8 mouse cellular contexts compared by ENCODE assay signal in genomic region chr9:37147359-37147685, GRCm38 (mm10). TPM values are rescaled to one million over a fixed set of nuclear protein-coding genes. Genes with fewer than 3 reads are reported as not detected.
A peak's percentile ranks its signal among the peaks of the same experiment; 100 is the strongest.
DNase-seq lines count a peak whose midpoint lies in the region; ATAC-seq and TF ChIP-seq lines count a peak whose summit lies in the region.

TSS of gene Pknox2 (minus strand) at chr9:37147407.

- dilution Hi-C loops in CH12.LX (cut with MboI; ENCODE audit: extremely low pct_ligation_motif_present, extremely low pct_unique_long_range_greater_than_20kb, low sequenced_read_pairs), result no loop called here

- no peak for TF ChIP-seq POLR2A in CH12.LX (IDR thresholded peaks at IDR 0.05; ENCODE audit: low read depth, low read length)
- no peak for TF ChIP-seq POLR2A in olfactory bulb, adult 2 months (IDR thresholded peaks at IDR 0.05; ENCODE audit: insufficient read depth, low read depth, low read length)

- in situ Hi-C loops in CH12.LX (cut with MboI; ENCODE audit: low pct_ligation_motif_present, low pct_unique_long_range_greater_than_20kb, low sequenced_read_pairs), result no loop called here

- no peak within 1 kb of the TSS for H3K27ac ChIP-seq in CH12.LX (ENCODE audit: insufficient read depth, low read depth)
- 0 out of 2 replicates have a peak within 1 kb of the TSS, but pooled peaks have one; percentile 18 for H3K27ac ChIP-seq in brown adipose tissue, adult 24 weeks (replicated peaks; ENCODE audit: low read depth, low read length)
- peak within 1 kb of the TSS; percentile 98 for H3K27ac ChIP-seq in forebrain, embryonic 16.5 days (ENCODE audit: low read length)
- peak within 1 kb of the TSS; percentile 48; the same call in 1 of the 2 replicates for H3K27ac ChIP-seq in liver, postnatal 0 days (ENCODE audit: low read depth)
- peak within 1 kb of the TSS; percentile 97 for H3K27ac ChIP-seq in olfactory bulb, adult 2 months (ENCODE audit: insufficient read depth, low read depth, low read length)

- H3K9ac ChIP-seq in CH12.LX (ENCODE audit: insufficient read depth, low read depth), result no peak within 1 kb of the TSS
- peak within 1 kb of the TSS; percentile 85 for H3K9ac ChIP-seq in forebrain, embryonic 16.5 days (replicated peaks; ENCODE audit: low read depth, low read length)
- H3K9ac ChIP-seq in liver, postnatal 0 days (replicated peaks), result peak within 1 kb of the TSS; percentile 59

- under 1% methylated on average over 10 of the region's 13 CpGs for WGBS in forebrain, embryonic 16.5 days
- WGBS in liver, postnatal 0 days (ENCODE audit: insufficient replicate concordance), result 6% methylated on average over 6 of the region's 13 CpGs
- WGBS in olfactory bulb, adult 2 months, result 2% methylated on average over 9 of the region's 13 CpGs

- intact Hi-C loops in heart, postnatal 14 days (cut with DNase I), result loop anchor here (1.0 to 5.0 kb wide), 5 partner anchors 60 to 250 kb away; no protein-coding TSS in a partner anchor

- peak within 1 kb of the TSS; percentile 29; the same call in 1 of the 2 replicates for H3K4me2 ChIP-seq in CH12.LX (ENCODE audit: insufficient read depth, low read depth, poor library complexity, severe bottlenecking)
- H3K4me2 ChIP-seq in forebrain, embryonic 16.5 days (ENCODE audit: low read length), result peak within 1 kb of the TSS; percentile 51
- peak within 1 kb of the TSS; percentile 87 for H3K4me2 ChIP-seq in liver, postnatal 0 days (ENCODE audit: low read depth, low read length)

- H3K9me3 ChIP-seq in CH12.LX (replicated peaks; ENCODE audit: low read length), result no peaks in the 10 kb centered on the region
- no peaks in the 10 kb centered on the region for H3K9me3 ChIP-seq in forebrain, embryonic 16.5 days (ENCODE audit: control insufficient read depth, low read length)
- H3K9me3 ChIP-seq in liver, postnatal 0 days (ENCODE audit: low read length), result no peaks in the 10 kb centered on the region

- H3K27me3 ChIP-seq in CH12.LX (replicated peaks), result peaks cover 17% of the 10 kb centered on the region
- 0 out of 2 replicates have a peak, but pooled peaks cover 2% of the 10 kb centered on the region for H3K27me3 ChIP-seq in forebrain, embryonic 16.5 days (replicated peaks; ENCODE audit: control insufficient read depth, insufficient read depth, low read length)
- peaks cover 52% of the 10 kb centered on the region for H3K27me3 ChIP-seq in liver, postnatal 0 days (ENCODE audit: insufficient read depth, low read length)

- H3K4me1 ChIP-seq in CH12.LX (ENCODE audit: control insufficient read depth in 1 of 2, insufficient read depth in 2 of 2), result no peaks in the 10 kb centered on the region; a peak in 1 of 4 replicates
- no peaks in the 10 kb centered on the region for H3K4me1 ChIP-seq in brown adipose tissue, adult 24 weeks (ENCODE audit: control insufficient read depth, insufficient read depth, insufficient read length, low read length)
- peaks cover 20% of the 10 kb centered on the region for H3K4me1 ChIP-seq in forebrain, embryonic 16.5 days (replicated peaks; ENCODE audit: control insufficient read depth, insufficient read depth, low read length)
- H3K4me1 ChIP-seq in liver, postnatal 0 days (ENCODE audit: insufficient read depth), result peaks cover 10% of the 10 kb centered on the region; the same call in 1 of the 2 replicates
- peaks cover 17% of the 10 kb centered on the region for H3K4me1 ChIP-seq in olfactory bulb, adult 2 months (ENCODE audit: control insufficient read depth, insufficient read depth, low read length)

- no peaks in the 10 kb centered on the region for H3K36me3 ChIP-seq in CH12.LX (replicated peaks in 1 of 2; ENCODE audit: control insufficient read depth in 1 of 2, insufficient read depth in 1 of 2, low read length in 1 of 2)
- H3K36me3 ChIP-seq in forebrain, embryonic 16.5 days (ENCODE audit: control insufficient read depth, insufficient read depth), result no peaks in the 10 kb centered on the region
- H3K36me3 ChIP-seq in liver, postnatal 0 days (replicated peaks; ENCODE audit: insufficient read depth, low read length), result no peaks in the 10 kb centered on the region

- ATAC-seq in forebrain, embryonic 16.5 days, result peak; percentile 84
- peak; percentile 68; the same call in 1 of the 2 replicates for ATAC-seq in liver, postnatal 0 days

- no peak for TF ChIP-seq EP300 in CH12.LX (IDR thresholded peaks at IDR 0.05; ENCODE audit: low read length)
- no peak for TF ChIP-seq EP300 in liver, postnatal 0 days (IDR thresholded peaks at IDR 0.05; ENCODE audit: low read depth)

- peak within 1 kb of the TSS in 2 of 3 experiments; percentile 28 to 29 for H3K4me3 ChIP-seq in CH12.LX (replicated peaks in 1 of 3; ENCODE audit: low read depth in 2 of 3, low read length in 2 of 3, poor library complexity in 1 of 3)
- H3K4me3 ChIP-seq in brown adipose tissue, adult 24 weeks (ENCODE audit: insufficient read depth, low read depth, low read length), result peak within 1 kb of the TSS; percentile 55
- H3K4me3 ChIP-seq in forebrain, embryonic 16.5 days (replicated peaks; ENCODE audit: low read length), result peak within 1 kb of the TSS; percentile 60
- H3K4me3 ChIP-seq in liver, postnatal 0 days (ENCODE audit: low read depth, low read length), result peak within 1 kb of the TSS; percentile 51
- H3K4me3 ChIP-seq in olfactory bulb, adult 2 months (ENCODE audit: insufficient read depth, low read depth, low read length), result peak within 1 kb of the TSS; percentile 93

- DNase-seq in CH12.LX (ENCODE audit: extremely low read depth), result peak; percentile 28
- peak; percentile 77 to 84 for DNase-seq in heart, postnatal 14 days
- peak; percentile 87 to 91 for DNase-seq in kidney, postnatal 4 days
- DNase-seq in liver, postnatal 0 days, result peak; percentile 69
- DNase-seq in urinary bladder, postnatal 14 days (ENCODE audit: low spot score), result peak; percentile 84

- peak in 1 of 2 experiments; percentile 51; a peak in 2 of 4 replicates for TF ChIP-seq CTCF in CH12.LX (conservative IDR thresholded peaks at IDR 0.05 in 1 of 2, IDR thresholded peaks at IDR 0.05 in 1 of 2; ENCODE audit: low read depth in 2 of 2, low read length in 2 of 2)
- peak; percentile 65 for TF ChIP-seq CTCF in liver, postnatal 0 days (IDR thresholded peaks at IDR 0.05; ENCODE audit: low read depth)
- TF ChIP-seq CTCF in olfactory bulb, adult 2 months (IDR thresholded peaks at IDR 0.05; ENCODE audit: insufficient read depth, low read depth, low read length), result peak; percentile 72; the same call in 1 of the 2 replicates

- no peak; the same call in none of the 2 replicates for TF ChIP-seq RAD21 in CH12.LX (IDR thresholded peaks at IDR 0.05; ENCODE audit: low read depth, low read length)

- no peaks in the 10 kb centered on the region for H3K79me2 ChIP-seq in CH12.LX (replicated peaks; ENCODE audit: control insufficient read depth, extremely low read depth, insufficient read depth, poor library complexity, severe bottlenecking)

TF ChIP-seq in CH12.LX, 34 proteins besides CTCF, POLR2A, EP300 and RAD21:
- no peak for TF ChIP-seq HCFC1 (IDR thresholded peaks at IDR 0.05; ENCODE audit: low read depth, low read length)
- peak; percentile 43 for TF ChIP-seq SMC3 (IDR thresholded peaks at IDR 0.05; ENCODE audit: low read depth, low read length)

RNA-seq across cellular contexts. Expression of gene Pknox2, which starts in this region (rescaled TPM):
- total RNA-seq in CH12.LX (2012; rRNA removed) (not detected in 2 replicates), CH12.LX (2014; rRNA removed) (0.08 TPM in 1 of 2 replicates, not detected in the other)
- 0.11 TPM in 1 of 2 replicates, not detected in the other for polyA plus RNA-seq in CH12.LX (2012; ENCODE audit: insufficient read length, low read depth)
- 0.92 and 1.7 TPM in 2 replicates for polyA plus RNA-seq in brown adipose tissue, adult 24 weeks (2012; ENCODE audit: insufficient read depth, insufficient read length, missing spikeins)
- 24.5 and 26.9 TPM in 2 replicates for polyA plus RNA-seq in forebrain, embryonic 16.5 days (2015; fragmentation: Nextera tagmentation; extraction: Ambion mirVana)
- 1 to 10 TPM; 3.7 to 6.0 TPM for total RNA-seq in heart, postnatal 14 days (2021)
- 0.18 and 0.27 TPM in 2 replicates for polyA plus RNA-seq in liver, postnatal 0 days (2015; fragmentation: Nextera tagmentation; extraction: Ambion mirVana)
- not detected in 2 replicates for polyA plus RNA-seq in olfactory bulb, adult 2 months (2012; ENCODE audit: insufficient read depth, insufficient read length, low replicate concordance, missing spikeins)

Comparison
In these comparisons a context has a peak if more than half of its experiments do, and no peak if none do; other contexts are left out.
1. RNA of gene Pknox2 (total RNA-seq): 3.7 to 6.0 TPM in heart, postnatal 14 days; 0.08 TPM in CH12.LX; every median in the first group is over 4 times any median in the second.
2. Peak in DNase-seq, H3K4me3 ChIP-seq and H3K4me2 ChIP-seq in CH12.LX; RNA of the gene not detected or under 1 TPM.
3. Peak in DNase-seq, ATAC-seq, H3K4me3 ChIP-seq, H3K27ac ChIP-seq, H3K9ac ChIP-seq and H3K4me2 ChIP-seq in liver, postnatal 0 days; RNA of the gene not detected or under 1 TPM.
4. DNase-seq: peak in every context shown above with its lines; median percentile 89 in kidney, postnatal 4 days; 84 in urinary bladder, postnatal 14 days; 80 in heart, postnatal 14 days; 69 in liver, postnatal 0 days; 28 in CH12.LX.
5. H3K4me2 ChIP-seq: peak in every context shown above with its lines; median percentile 87 in liver, postnatal 0 days; 51 in forebrain, embryonic 16.5 days; 29 in CH12.LX.
6. H3K4me3 ChIP-seq: peak in every context shown above with its lines; median percentile 93 in olfactory bulb, adult 2 months; 60 in forebrain, embryonic 16.5 days; 55 in brown adipose tissue, adult 24 weeks; 51 in liver, postnatal 0 days; 28 in CH12.LX.